Mouse (Mus musculus): ENCODE measurements around the gene Maneal. TPM values are rescaled to one million over a fixed set of nuclear protein-coding genes. Genes with fewer than 3 reads are reported as not detected.
A peak's percentile ranks its signal among the peaks of the same experiment; 100 is the strongest.

Gene Maneal
- total and polyA plus RNA-seq, 3 experiments, result 0.08 TPM; not detected in 2

DNA sequence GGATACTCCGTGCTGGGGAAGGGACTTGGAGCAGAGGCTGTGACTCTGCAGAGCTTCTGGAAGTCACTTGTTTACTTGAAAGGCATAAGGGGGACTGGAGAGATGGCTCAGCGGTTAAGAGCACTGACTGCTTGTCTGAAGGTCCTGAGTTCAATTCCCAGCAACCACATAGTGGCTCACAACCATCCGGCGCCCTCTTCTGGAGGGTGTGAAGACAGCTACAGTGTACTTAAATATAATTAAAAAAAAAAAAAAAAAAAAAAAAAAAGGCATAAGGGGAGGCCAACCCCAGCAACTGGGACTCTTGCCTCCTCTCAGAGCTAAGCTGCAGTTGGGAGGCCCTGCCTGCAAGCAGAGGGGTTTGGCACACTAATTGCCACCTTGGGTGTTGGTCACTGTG, 43.4 kb upstream of the Maneal start:
- H3K27me3 ChIP-seq (ENCODE audit: control insufficient read depth in 1 of 2, insufficient read depth in 2 of 2, low read length in 2 of 2), result no peaks in the 10 kb centered on the region
- no peak overlapping the region for H3K9ac ChIP-seq (ENCODE audit: control insufficient read depth, low read depth, low read length, poor library complexity, severe bottlenecking)
- H3K4me1 ChIP-seq (ENCODE audit: control insufficient read depth in 1 of 2, insufficient read depth in 2 of 2, low read length in 2 of 2), result no peaks in the 10 kb centered on the region
- peak; percentile 57 for DNase-seq (ENCODE audit: low read depth, low spot score)
- no peak overlapping the region for H3K27ac ChIP-seq (ENCODE audit: control insufficient read depth, low read depth, low read length)
- TF ChIP-seq UBTF (IDR thresholded peaks at IDR 0.05; ENCODE audit: borderline replicate concordance, insufficient read depth, low read depth, low read length) (no peak), RAD21 (IDR thresholded peaks at IDR 0.05; ENCODE audit: low read depth, low read length) (peak; percentile 33), TCF12 (IDR thresholded peaks at IDR 0.05; ENCODE audit: low read depth, low read length) (no peak), NELFE (IDR thresholded peaks at IDR 0.05; ENCODE audit: low read depth, low read length) (no peak), MYB (IDR thresholded peaks at IDR 0.05; ENCODE audit: low read depth, low read length) (no peak), MAX (IDR thresholded peaks at IDR 0.05; ENCODE audit: low read length) (no peak), MYC (IDR thresholded peaks at IDR 0.05; ENCODE audit: low read depth, low read length) (no peak), CHD2 (IDR thresholded peaks at IDR 0.05; ENCODE audit: low read length) (no peak), SIN3A (IDR thresholded peaks at IDR 0.05; ENCODE audit: low read length) (no peak), POLR2AphosphoS5 (IDR thresholded peaks at IDR 0.05; ENCODE audit: borderline replicate concordance, low read depth, low read length) (no peak), MAFK (IDR thresholded peaks at IDR 0.05; ENCODE audit: borderline replicate concordance, low read depth, low read length) (no peak), E2F4 (IDR thresholded peaks at IDR 0.05; ENCODE audit: borderline replicate concordance, low read depth, low read length) (no peak), BHLHE40 (IDR thresholded peaks at IDR 0.05; ENCODE audit: borderline replicate concordance, low read depth, low read length) (no peak), TBP (IDR thresholded peaks at IDR 0.05; ENCODE audit: low read depth, low read length) (peak; percentile 67; the same call in 1 of the 2 replicates), TAL1 (IDR thresholded peaks at IDR 0.05; ENCODE audit: low read length) (no peak), CTCF (IDR thresholded peaks at IDR 0.05 in 2 of 3, conservative IDR thresholded peaks at IDR 0.05 in 1 of 3; ENCODE audit: control insufficient read depth in 1 of 3, insufficient read depth in 1 of 3, low read depth in 2 of 3, low read length in 3 of 3, poor library complexity in 1 of 3, severe bottlenecking in 1 of 3) (peak; percentile 32 to 56 (median 44); a peak in 5 of 6 replicates), MXI1 (IDR thresholded peaks at IDR 0.05; ENCODE audit: low read depth, low read length) (no peak), USF1 (IDR thresholded peaks at IDR 0.05; ENCODE audit: low read depth, low read length) (no peak), ZNF384 (IDR thresholded peaks at IDR 0.05; ENCODE audit: low read depth, low read length) (peak; percentile 94), KAT2A (conservative IDR thresholded peaks at IDR 0.05; ENCODE audit: low read depth, low read length) (no peak), USF2 (IDR thresholded peaks at IDR 0.05; ENCODE audit: borderline replicate concordance in 1 of 2, insufficient read depth in 1 of 2, low read depth in 1 of 2, low read length in 2 of 2) (no peak), MAZ (IDR thresholded peaks at IDR 0.05; ENCODE audit: low read depth, low read length) (no peak), SMC3 (IDR thresholded peaks at IDR 0.05; ENCODE audit: low read depth, low read length) (peak; percentile 37; the same call in 1 of the 2 replicates), POLR2AphosphoS2 (IDR thresholded peaks at IDR 0.05; ENCODE audit: low read length) (no peak), ZC3H11A (IDR thresholded peaks at IDR 0.05; ENCODE audit: low read depth, low read length) (peak; percentile 21; the same call in 1 of the 2 replicates)
- no peaks in the 10 kb centered on the region for H3K79me2 ChIP-seq (ENCODE audit: control insufficient read depth, insufficient read depth, low read length, poor library complexity)
- no peaks in the 10 kb centered on the region for H3K36me3 ChIP-seq (ENCODE audit: control insufficient read depth in 1 of 2, insufficient read depth in 2 of 2, low read length in 2 of 2)
- no peaks in the 10 kb centered on the region for H3K9me3 ChIP-seq (replicated peaks; ENCODE audit: insufficient read depth, low read length)
- H3K4me3 ChIP-seq (ENCODE audit: control insufficient read depth in 1 of 2, insufficient read depth in 1 of 2, low read depth in 2 of 2, low read length in 2 of 2), result no peak overlapping the region

All from MEL (cell line).